Mouse (Mus musculus): ENCODE data around the gene Ubqln4. TPM values are rescaled to one million over a fixed set of nuclear protein-coding genes. Genes with fewer than 3 reads are reported as not detected.

Ubqln4 gene
- polyA plus RNA-seq, 1 experiment from 2014 or later: 89.2 TPM

DNA sequence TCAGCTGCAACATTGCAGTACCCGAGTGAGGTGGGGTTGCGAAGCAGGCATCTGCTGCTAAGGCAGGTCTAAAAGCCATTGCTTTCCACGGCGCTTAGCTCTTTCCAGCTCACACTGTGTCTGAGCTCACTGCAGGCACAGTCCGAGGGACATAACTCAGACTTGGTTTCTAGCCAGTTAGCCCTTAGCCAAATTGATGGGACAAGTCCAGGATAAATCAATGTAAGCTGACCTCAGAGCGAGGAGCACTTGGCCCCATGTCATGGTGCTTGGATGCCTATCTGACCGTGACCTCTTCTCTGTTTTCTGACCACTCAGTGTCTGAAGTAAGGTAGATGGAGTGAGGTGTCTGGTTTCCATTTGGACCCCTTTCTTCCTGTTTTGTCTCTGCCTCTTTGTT, 10.4 kb downstream of the Ubqln4 start:
- Histone ChIP-seq H3K4me2 (ENCODE audit: low read depth, low read length, severe bottlenecking) (no peak overlapping the region), H3K27me3 (ENCODE audit: control insufficient read depth, insufficient read depth, low read length) (no peaks in the 10 kb centered on the region), H3K4me1 (replicated peaks; ENCODE audit: control insufficient read depth, insufficient read depth, low read length) (no peaks in the 10 kb centered on the region), H3K27ac (ENCODE audit: low read depth, low read length) (no peak overlapping the region), H3K4me3 (ENCODE audit: low read depth, low read length) (no peak overlapping the region), H3K9me3 (ENCODE audit: control insufficient read depth, low read length) (no peaks in the 10 kb centered on the region), H3K36me3 (ENCODE audit: control insufficient read depth, insufficient read depth, low read length) (peaks cover 37% of the 10 kb centered on the region), H3K9ac (ENCODE audit: low read length) (no peak overlapping the region)
- WGBS: 93% methylated on average over 7 of the region's 7 CpGs
- no peak for ATAC-seq (replicated peaks; ENCODE audit: low FRiP score)
- no peak for DNase-seq (ENCODE audit: low spot score)

GRCm38 (mm10) chr3:88566116-88566515, 12.6 kb downstream of the Ubqln4 start:
- 97% methylated on average over 3 of the region's 3 CpGs for WGBS
- H3K9ac ChIP-seq (ENCODE audit: low read length): no peak overlapping the region
- no peak for ATAC-seq (replicated peaks; ENCODE audit: low FRiP score)

DNA sequence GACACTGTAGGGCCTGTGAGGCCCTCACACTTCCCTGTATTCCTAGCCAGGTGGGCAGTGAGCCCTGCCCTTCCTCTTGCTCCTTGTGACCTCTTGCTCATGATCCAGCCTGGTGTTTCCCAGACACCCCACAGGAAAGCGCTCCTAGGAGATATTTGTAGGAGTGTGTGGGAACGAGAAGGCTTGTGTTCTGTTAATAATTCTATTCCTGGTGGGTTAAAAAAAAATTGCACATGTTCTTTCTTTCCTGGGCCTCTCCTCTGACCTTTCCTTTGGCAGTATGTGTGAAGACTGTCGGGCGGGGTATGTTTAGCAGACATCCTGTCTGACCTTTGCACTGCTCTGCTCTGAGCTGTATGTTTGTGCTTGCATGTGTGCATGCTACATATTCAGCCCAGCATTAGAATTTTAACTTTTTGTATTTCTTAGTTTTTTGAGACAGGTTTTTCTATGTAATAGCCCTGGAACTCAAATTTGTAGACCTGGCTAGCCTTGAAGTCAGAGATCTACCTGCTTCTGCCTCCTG, 13.0 kb downstream of the Ubqln4 start:
- DNase-seq (ENCODE audit: low spot score) (no peak), ATAC-seq (replicated peaks; ENCODE audit: low FRiP score) (no peak)
- no peaks in the 10 kb centered on the region for H3K27me3 ChIP-seq (ENCODE audit: control insufficient read depth, insufficient read depth, low read length)
- H3K9me3 ChIP-seq (ENCODE audit: control insufficient read depth, low read length): no peaks in the 10 kb centered on the region
- WGBS: 98% methylated on average over 4 of the region's 4 CpGs
- no peak overlapping the region for H3K4me3 ChIP-seq (ENCODE audit: low read depth, low read length)
- H3K27ac ChIP-seq (ENCODE audit: low read depth, low read length): no peak overlapping the region
- H3K4me2 ChIP-seq (ENCODE audit: low read depth, low read length, severe bottlenecking): no peak overlapping the region
- H3K4me1 ChIP-seq (replicated peaks; ENCODE audit: control insufficient read depth, insufficient read depth, low read length): no peaks in the 10 kb centered on the region
- peaks cover 27% of the 10 kb centered on the region for H3K36me3 ChIP-seq (ENCODE audit: control insufficient read depth, insufficient read depth, low read length)
- no peak overlapping the region for H3K9ac ChIP-seq (ENCODE audit: low read length)

More at GRCm38 (mm10) chr3:88566116-88566515, 12.6 kb downstream of the Ubqln4 start:
- no peak for DNase-seq (ENCODE audit: low spot score)
- Histone ChIP-seq H3K27ac (ENCODE audit: low read depth, low read length) (no peak overlapping the region), H3K4me1 (replicated peaks; ENCODE audit: control insufficient read depth, insufficient read depth, low read length) (no peaks in the 10 kb centered on the region), H3K9me3 (ENCODE audit: control insufficient read depth, low read length) (no peaks in the 10 kb centered on the region), H3K4me3 (ENCODE audit: low read depth, low read length) (no peak overlapping the region), H3K36me3 (ENCODE audit: control insufficient read depth, insufficient read depth, low read length) (peaks cover 27% of the 10 kb centered on the region), H3K4me2 (ENCODE audit: low read depth, low read length, severe bottlenecking) (no peak overlapping the region), H3K27me3 (ENCODE audit: control insufficient read depth, insufficient read depth, low read length) (no peaks in the 10 kb centered on the region)

- Histone ChIP-seq H3K27me3 (ENCODE audit: control insufficient read depth, insufficient read depth, low read length) (no peaks in the 10 kb centered on the region), H3K36me3 (ENCODE audit: control insufficient read depth, insufficient read depth, low read length) (peaks cover 25% of the 10 kb centered on the region), H3K4me3 (ENCODE audit: low read depth, low read length) (no peak overlapping the region), H3K9ac (ENCODE audit: low read length) (no peak overlapping the region), H3K4me2 (ENCODE audit: low read depth, low read length, severe bottlenecking) (no peak overlapping the region), H3K9me3 (ENCODE audit: control insufficient read depth, low read length) (no peaks in the 10 kb centered on the region), H3K4me1 (replicated peaks; ENCODE audit: control insufficient read depth, insufficient read depth, low read length) (no peaks in the 10 kb centered on the region), H3K27ac (ENCODE audit: low read depth, low read length) (no peak overlapping the region)
- WGBS: 98% methylated on average over 6 of the region's 6 CpGs
- ATAC-seq (replicated peaks; ENCODE audit: low FRiP score) (no peak), DNase-seq (ENCODE audit: low spot score) (no peak)
Measured at GRCm38 (mm10) chr3:88567892-88568291, 14.3 kb downstream of the Ubqln4 start.

GRCm38 (mm10) chr3:88568615-88569014, 15.1 kb downstream of the Ubqln4 start:
- Histone ChIP-seq H3K4me3 (ENCODE audit: low read depth, low read length) (no peak overlapping the region), H3K36me3 (ENCODE audit: control insufficient read depth, insufficient read depth, low read length) (peaks cover 23% of the 10 kb centered on the region; the same call in 1 of the 2 replicates), H3K27ac (ENCODE audit: low read depth, low read length) (no peak overlapping the region), H3K4me1 (replicated peaks; ENCODE audit: control insufficient read depth, insufficient read depth, low read length) (no peaks in the 10 kb centered on the region), H3K9ac (ENCODE audit: low read length) (no peak overlapping the region), H3K9me3 (ENCODE audit: control insufficient read depth, low read length) (no peaks in the 10 kb centered on the region), H3K4me2 (ENCODE audit: low read depth, low read length, severe bottlenecking) (no peak overlapping the region), H3K27me3 (ENCODE audit: control insufficient read depth, insufficient read depth, low read length) (no peaks in the 10 kb centered on the region)
- ATAC-seq (replicated peaks; ENCODE audit: low FRiP score): no peak
- 98% methylated on average over 2 of the region's 2 CpGs for WGBS
- DNase-seq (ENCODE audit: low spot score): no peak

GRCm38 (mm10) chr3:88569093-88569492, 15.5 kb downstream of the Ubqln4 start:
- Histone ChIP-seq H3K27ac (ENCODE audit: low read depth, low read length) (no peak overlapping the region), H3K9ac (ENCODE audit: low read length) (no peak overlapping the region), H3K4me2 (ENCODE audit: low read depth, low read length, severe bottlenecking) (no peak overlapping the region), H3K27me3 (ENCODE audit: control insufficient read depth, insufficient read depth, low read length) (no peaks in the 10 kb centered on the region), H3K36me3 (ENCODE audit: control insufficient read depth, insufficient read depth, low read length) (peaks cover 22% of the 10 kb centered on the region; the same call in 1 of the 2 replicates), H3K9me3 (ENCODE audit: control insufficient read depth, low read length) (no peaks in the 10 kb centered on the region), H3K4me1 (replicated peaks; ENCODE audit: control insufficient read depth, insufficient read depth, low read length) (no peaks in the 10 kb centered on the region), H3K4me3 (ENCODE audit: low read depth, low read length) (no peak overlapping the region)
- DNase-seq (ENCODE audit: low spot score) (no peak), ATAC-seq (replicated peaks; ENCODE audit: low FRiP score) (no peak)
- whole genome bisulfite sequencing: 93% methylated on average over 2 of the region's 2 CpGs

DNA sequence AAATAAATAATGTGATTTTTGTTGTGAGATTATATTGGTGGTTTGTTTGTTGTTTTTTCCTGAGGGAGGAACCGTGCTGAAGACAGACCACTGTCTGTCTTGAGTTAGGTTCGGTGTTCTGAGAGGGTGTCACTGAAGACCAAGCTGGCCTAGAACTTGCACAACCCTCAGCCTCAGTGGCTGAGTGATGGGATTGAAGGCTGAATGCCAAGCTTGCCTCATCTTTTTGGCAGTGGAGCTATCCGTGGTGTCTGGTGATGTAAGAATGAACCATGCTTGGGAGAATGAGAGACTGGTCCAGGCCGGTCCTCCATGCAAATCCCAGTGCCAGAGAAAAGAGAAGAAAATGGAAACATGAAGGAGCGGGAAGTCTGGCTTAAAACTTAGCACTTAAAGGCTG, 16.1 kb downstream of the Ubqln4 start:
- ATAC-seq (replicated peaks; ENCODE audit: low FRiP score) (no peak), DNase-seq (ENCODE audit: low spot score) (no peak)
- Histone ChIP-seq H3K27ac (ENCODE audit: low read depth, low read length) (no peak overlapping the region), H3K4me3 (ENCODE audit: low read depth, low read length) (no peak overlapping the region), H3K4me1 (replicated peaks; ENCODE audit: control insufficient read depth, insufficient read depth, low read length) (no peaks in the 10 kb centered on the region), H3K27me3 (ENCODE audit: control insufficient read depth, insufficient read depth, low read length) (no peaks in the 10 kb centered on the region), H3K9ac (ENCODE audit: low read length) (no peak overlapping the region), H3K4me2 (ENCODE audit: low read depth, low read length, severe bottlenecking) (no peak overlapping the region), H3K9me3 (ENCODE audit: control insufficient read depth, low read length) (no peaks in the 10 kb centered on the region), H3K36me3 (ENCODE audit: control insufficient read depth, insufficient read depth, low read length) (peaks cover 20% of the 10 kb centered on the region; the same call in 1 of the 2 replicates)
- WGBS: 95% methylated on average over 5 of the region's 5 CpGs

GRCm38 (mm10) chr3:88570341-88570740, 16.8 kb downstream of the Ubqln4 start:
- peaks cover 15% of the 10 kb centered on the region; the same call in 1 of the 2 replicates for H3K36me3 ChIP-seq (ENCODE audit: control insufficient read depth, insufficient read depth, low read length)
- no peak for DNase-seq (ENCODE audit: low spot score)
- 98% methylated on average over 10 of the region's 10 CpGs for WGBS

DNA sequence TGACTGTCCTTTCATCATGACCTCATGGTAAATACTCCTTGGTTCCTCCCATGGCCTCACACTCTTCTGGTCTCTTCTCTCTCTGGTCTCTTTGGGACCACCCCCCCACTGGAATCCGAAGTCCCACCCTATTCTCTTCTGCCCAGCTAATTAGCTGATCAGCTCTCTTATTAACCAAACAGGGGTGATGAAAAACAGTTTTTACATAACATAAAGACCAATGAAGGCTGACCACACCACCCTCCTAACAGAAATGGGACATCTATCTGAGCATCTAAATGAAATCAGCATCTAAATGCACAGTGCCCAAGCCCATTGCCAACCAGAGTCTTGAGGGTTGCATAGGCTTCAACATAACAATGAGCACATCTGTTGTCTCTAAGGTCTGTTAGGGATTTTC, 18.3 kb downstream of the Ubqln4 start:
- WGBS: 80% methylated on average over 1 of the region's 1 CpGs
- Histone ChIP-seq H3K36me3 (ENCODE audit: control insufficient read depth, insufficient read depth, low read length) (peaks cover 6% of the 10 kb centered on the region; the same call in 1 of the 2 replicates), H3K27me3 (ENCODE audit: control insufficient read depth, insufficient read depth, low read length) (no peaks in the 10 kb centered on the region), H3K27ac (ENCODE audit: low read depth, low read length) (no peak overlapping the region), H3K9me3 (ENCODE audit: control insufficient read depth, low read length) (no peaks in the 10 kb centered on the region), H3K9ac (ENCODE audit: low read length) (no peak overlapping the region), H3K4me2 (ENCODE audit: low read depth, low read length, severe bottlenecking) (no peak overlapping the region), H3K4me3 (ENCODE audit: low read depth, low read length) (no peak overlapping the region), H3K4me1 (replicated peaks; ENCODE audit: control insufficient read depth, insufficient read depth, low read length) (no peaks in the 10 kb centered on the region)
- no peak for DNase-seq (ENCODE audit: low spot score)
- no peak for ATAC-seq (replicated peaks; ENCODE audit: low FRiP score)

More at GRCm38 (mm10) chr3:88570341-88570740, 16.8 kb downstream of the Ubqln4 start:
- Histone ChIP-seq H3K9ac (ENCODE audit: low read length) (no peak overlapping the region), H3K27me3 (ENCODE audit: control insufficient read depth, insufficient read depth, low read length) (no peaks in the 10 kb centered on the region), H3K27ac (ENCODE audit: low read depth, low read length) (no peak overlapping the region), H3K4me3 (ENCODE audit: low read depth, low read length) (no peak overlapping the region), H3K9me3 (ENCODE audit: control insufficient read depth, low read length) (no peaks in the 10 kb centered on the region), H3K4me1 (replicated peaks; ENCODE audit: control insufficient read depth, insufficient read depth, low read length) (no peaks in the 10 kb centered on the region), H3K4me2 (ENCODE audit: low read depth, low read length, severe bottlenecking) (no peak overlapping the region)
- no peak for ATAC-seq (replicated peaks; ENCODE audit: low FRiP score)

All from forebrain, embryonic 11.5 days (tissue).